9 mouse cellular contexts compared by ENCODE assay signal in the genomic region with DNA sequence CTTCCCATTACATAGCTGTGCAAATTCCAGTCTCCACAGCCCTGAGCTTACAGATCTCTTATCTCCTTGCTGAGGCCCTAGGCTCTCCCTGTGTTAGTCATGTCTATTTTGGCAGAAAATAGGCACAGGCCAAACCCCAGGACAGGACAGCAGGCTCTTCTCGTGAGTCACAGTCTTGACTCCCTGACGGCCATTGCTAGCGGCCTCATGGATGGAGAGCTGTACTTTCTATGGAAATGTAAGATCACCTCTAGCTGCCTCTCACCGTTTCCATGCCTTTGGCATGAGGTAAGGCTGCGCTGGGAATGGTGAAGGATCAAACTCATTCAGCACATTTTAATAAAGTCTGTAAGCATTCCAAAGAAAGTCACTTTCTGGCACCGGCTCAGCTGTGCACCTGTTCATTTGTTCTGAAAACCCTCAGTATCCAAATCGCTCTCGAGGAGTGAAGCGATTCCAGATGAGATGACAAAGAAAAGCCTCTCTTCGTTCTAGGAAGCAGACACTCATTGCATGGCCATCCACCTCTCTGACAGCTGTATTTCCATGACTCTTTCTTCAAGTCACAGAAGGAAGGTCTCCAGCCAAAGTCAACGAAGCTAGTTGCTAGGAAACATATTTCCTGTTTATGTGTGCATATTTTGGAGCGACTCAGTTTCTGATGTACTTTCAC.
DNase-seq lines count a peak whose midpoint lies in the region; ATAC-seq lines count a peak whose summit lies in the region.
"Had no signal": no experiment of that assay in that cellular context is flagged by ENCODE, and none has a peak within 500 bp of the region (broad histone marks: within the 10 kb centered on the region; RNA-seq: fewer than 3 reads in every experiment).

No protein-coding gene starts in this region.

- DNase-seq in A20 (ENCODE audit: low read depth, low spot score) = peak; percentile 28
- DNase-seq in cerebellum, postnatal 14 days = peak; percentile 23 to 47
- DNase-seq in heart, postnatal 25 days (ENCODE audit: low spot score) = peak; percentile 29
- DNase-seq in yolk sac, embryonic 10.5 days (ENCODE audit: low spot score) = peak; percentile 25
- no peak for DNase-seq in layer of hippocampus, postnatal 25 days (ENCODE audit: extremely low spot score in 1 of 2, low spot score in 1 of 2)

- intact Hi-C loops in heart, postnatal 25 days (cut with DNase I) = no loop called here

- H3K4me2 ChIP-seq in liver, embryonic 16.5 days (ENCODE audit: low read depth, low read length) = no peak overlapping the region; the same call in 1 of the 2 replicates
- no peak overlapping the region for H3K4me2 ChIP-seq in neural tube, embryonic 15.5 days

- H3K27ac ChIP-seq in liver, embryonic 16.5 days (ENCODE audit: low read length) = no peak overlapping the region
- H3K27ac ChIP-seq in neural tube, embryonic 15.5 days (replicated peaks) = no peak overlapping the region

- peak; percentile 95 for ATAC-seq in CD4-positive, CD25-positive, alpha-beta regulatory T cell, adult 4 months
- ATAC-seq in liver, embryonic 16.5 days (ENCODE audit: low read depth) = 0 out of 2 replicates have a peak, but pooled peaks have one; percentile 13
- no peak for ATAC-seq in neural tube, embryonic 15.5 days (ENCODE audit: low FRiP score)

- no peak overlapping the region for H3K4me3 ChIP-seq in liver, embryonic 16.5 days (ENCODE audit: low read depth, low read length)
- H3K4me3 ChIP-seq in neural tube, embryonic 15.5 days (replicated peaks) = no peak overlapping the region
- H3K4me3 ChIP-seq: erythroblast, embryonic 14.5 days had no signal

- WGBS in liver, embryonic 16.5 days (ENCODE audit: insufficient replicate concordance) = 60% methylated on average over 12 of the region's 12 CpGs
- 82% methylated on average over 12 of the region's 12 CpGs for WGBS in neural tube, embryonic 15.5 days

- H3K9ac ChIP-seq in liver, embryonic 16.5 days (ENCODE audit: low read depth, low read length) = no peak overlapping the region
- no peak overlapping the region for H3K9ac ChIP-seq in neural tube, embryonic 15.5 days (replicated peaks)

- peaks cover 9% of the 10 kb centered on the region for H3K4me1 ChIP-seq in liver, embryonic 16.5 days (ENCODE audit: control insufficient read depth, low read depth, low read length)
- H3K4me1 ChIP-seq in neural tube, embryonic 15.5 days = peaks cover 19% of the 10 kb centered on the region

- no peaks in the 10 kb centered on the region for H3K9me3 ChIP-seq in liver, embryonic 16.5 days (replicated peaks; ENCODE audit: control insufficient read depth, low read length)
- H3K9me3 ChIP-seq in neural tube, embryonic 15.5 days (replicated peaks) = no peaks in the 10 kb centered on the region

- H3K27me3 ChIP-seq in liver, embryonic 16.5 days (ENCODE audit: control insufficient read depth, insufficient read depth, low read depth, low read length) = no peaks in the 10 kb centered on the region
- no peaks in the 10 kb centered on the region for H3K27me3 ChIP-seq in neural tube, embryonic 15.5 days (replicated peaks)

- no peaks in the 10 kb centered on the region for H3K36me3 ChIP-seq in liver, embryonic 16.5 days (ENCODE audit: control insufficient read depth, insufficient read depth)
- no peaks in the 10 kb centered on the region for H3K36me3 ChIP-seq in neural tube, embryonic 15.5 days

Comparison
In these comparisons a context has a peak if more than half of its experiments do, and no peak if none do; other contexts are left out.
1. DNase-seq: peak in A20 (single experiment), cerebellum, postnatal 14 days (2 of 2), heart, postnatal 25 days (single experiment) and yolk sac, embryonic 10.5 days (single experiment); none in layer of hippocampus, postnatal 25 days (0 of 2).